Mouse (Mus musculus): Measurements from ENCODE around the gene Specc1l.
A peak's percentile ranks its signal among the peaks of the same experiment; 100 is the strongest.

The Specc1l gene

DNA sequence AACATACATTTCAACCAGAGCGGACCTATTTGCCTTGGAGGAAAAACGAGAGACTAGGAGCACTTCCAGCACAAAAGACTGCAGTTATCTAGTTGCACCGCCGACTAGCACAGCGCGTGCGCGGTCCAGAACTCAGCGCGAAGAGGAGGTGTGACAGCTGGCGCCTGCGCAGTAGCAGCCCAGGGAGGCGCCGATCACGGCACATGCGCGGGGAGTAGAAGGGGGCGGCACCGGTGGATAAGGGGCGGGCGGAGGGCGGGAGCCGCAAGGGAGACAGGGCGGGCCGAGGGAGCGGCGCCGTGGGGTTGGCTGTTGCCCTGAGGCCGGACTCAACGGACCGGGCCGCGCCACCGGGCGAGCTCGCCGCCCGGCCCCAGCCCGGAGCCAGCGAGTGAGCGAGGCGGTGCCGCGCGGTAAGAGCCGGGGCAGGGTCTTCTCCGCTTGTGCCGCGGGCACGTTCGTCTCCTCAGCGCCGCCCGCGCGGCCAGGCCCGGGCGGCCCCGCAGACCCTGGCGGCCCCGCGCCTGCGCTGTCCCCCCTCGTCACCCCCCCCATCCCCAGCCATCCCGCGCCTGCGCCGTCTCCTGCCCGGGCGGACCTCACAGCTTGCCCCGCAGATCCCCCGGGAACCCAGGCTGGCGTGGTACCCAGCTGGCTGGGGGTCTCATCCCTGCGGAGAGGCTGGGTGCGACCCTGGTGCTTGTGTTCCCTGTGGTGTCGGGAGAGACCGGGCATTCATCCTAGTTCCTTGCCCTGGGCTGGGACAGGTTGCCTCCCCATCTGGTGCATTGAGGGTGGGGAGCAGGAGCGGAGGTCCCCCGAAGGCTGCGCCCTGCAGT is at the start of gene Specc1l:
TSS of gene Specc1l (plus strand) at position 267 of the 839 bp plus-strand sequence.
- DNase-seq (ENCODE audit: low spot score): peak; percentile 89

DNA sequence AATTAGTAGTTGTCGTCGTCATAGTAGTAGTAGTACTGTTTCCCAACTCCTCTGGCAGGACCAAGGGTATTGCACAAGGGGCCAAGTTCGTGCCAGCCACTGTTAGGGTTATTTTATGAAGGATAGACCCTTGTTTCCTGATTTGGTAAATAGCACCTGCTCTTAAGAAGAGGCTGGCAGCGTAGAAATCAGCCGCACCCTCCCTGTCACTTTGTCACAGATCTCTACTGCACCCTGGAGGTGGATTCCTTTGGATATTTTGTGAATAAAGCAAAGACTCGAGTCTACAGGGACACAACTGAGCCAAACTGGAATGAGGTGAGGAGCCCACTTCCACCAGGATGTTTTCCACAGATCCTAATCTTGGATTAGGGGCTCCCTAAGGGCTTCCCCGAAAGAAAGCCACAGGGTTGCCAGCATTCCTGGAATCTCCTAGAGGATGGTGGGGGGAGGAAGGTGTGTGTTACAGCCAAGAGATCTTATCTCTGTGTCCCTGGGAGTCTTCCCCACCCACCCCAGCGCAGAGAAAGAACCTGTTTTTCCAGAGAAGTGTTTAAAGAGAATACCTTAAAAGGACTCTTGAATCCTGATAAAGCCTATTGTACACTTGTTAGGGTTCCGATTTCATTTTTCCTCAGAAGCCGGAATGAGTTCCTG is 45.9 kb upstream of the Specc1l start:
- DNase-seq (ENCODE audit: low spot score): no peak

DNA sequence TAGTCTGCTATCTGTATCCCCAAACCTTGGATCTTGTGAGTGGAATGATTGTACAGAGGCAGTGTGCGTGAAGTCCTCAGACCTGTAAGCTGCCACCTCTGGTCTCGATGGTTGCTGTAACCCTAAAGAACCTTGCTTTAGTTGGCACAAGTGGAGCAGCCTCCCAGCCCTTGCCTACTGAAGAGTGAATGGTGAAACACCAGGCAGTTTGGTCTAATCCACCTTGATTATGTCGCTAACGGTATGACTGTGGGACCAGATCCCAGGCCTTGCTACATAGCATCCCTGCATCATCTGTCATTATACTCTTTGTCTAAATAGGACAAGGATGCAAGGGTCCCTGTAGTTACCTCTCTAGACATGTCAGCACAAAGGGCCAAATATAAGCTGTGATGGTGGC is 45.3 kb upstream of the Specc1l start:
- no peak for DNase-seq (ENCODE audit: low spot score)

DNA sequence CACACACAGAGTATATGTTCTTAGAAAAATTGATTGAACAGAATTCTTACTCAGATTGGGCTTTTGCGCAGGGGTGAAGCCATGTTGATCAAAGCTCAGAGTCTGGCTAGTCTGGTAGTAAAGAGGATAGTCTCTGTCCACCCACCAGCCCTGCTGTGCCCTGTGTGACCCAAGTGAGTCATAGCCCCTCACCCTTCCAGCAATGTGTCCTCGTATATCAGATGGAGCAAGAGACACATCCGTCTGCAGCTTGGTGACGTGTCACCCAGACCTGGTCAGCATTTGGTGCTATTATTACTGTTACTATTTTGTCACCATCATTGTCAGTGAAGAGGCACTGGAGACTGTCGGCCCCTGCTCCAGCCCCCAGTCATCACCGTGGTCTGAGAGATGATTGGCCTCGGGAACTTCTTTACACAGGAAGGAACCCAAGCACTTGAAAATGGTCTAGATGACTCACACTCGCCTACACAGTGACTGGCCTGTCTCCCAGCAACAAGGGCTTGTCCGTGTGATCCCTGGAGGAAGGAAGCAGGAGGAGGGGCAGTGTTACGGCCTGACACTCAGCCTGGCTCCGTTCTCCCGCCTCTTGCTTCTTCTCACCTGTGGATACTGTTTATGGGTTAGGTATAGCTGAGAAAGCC is 41.5 kb upstream of the Specc1l start:
- no peak for DNase-seq (ENCODE audit: low spot score)

DNA sequence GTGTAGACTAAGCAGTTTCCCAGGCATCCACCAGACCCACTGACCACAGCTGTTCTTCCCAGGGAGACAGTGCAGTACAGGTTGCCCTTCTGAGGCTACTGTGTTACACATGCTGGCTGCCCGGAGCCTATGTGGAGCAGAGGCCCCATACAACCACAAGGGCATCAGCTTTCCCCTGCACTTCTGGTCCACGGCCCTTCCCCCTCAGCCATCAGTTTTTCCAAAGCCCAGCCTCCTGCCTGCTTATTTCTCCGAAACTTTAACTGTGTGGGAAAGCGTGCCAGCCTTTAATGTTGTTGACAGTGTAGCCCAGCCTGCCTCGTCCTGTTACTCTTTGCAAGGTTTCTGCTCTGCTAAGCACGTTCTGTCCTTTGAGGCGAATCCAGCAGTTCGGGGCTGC is 38.8 kb upstream of the Specc1l start:
- no peak for DNase-seq (ENCODE audit: low spot score)

DNA sequence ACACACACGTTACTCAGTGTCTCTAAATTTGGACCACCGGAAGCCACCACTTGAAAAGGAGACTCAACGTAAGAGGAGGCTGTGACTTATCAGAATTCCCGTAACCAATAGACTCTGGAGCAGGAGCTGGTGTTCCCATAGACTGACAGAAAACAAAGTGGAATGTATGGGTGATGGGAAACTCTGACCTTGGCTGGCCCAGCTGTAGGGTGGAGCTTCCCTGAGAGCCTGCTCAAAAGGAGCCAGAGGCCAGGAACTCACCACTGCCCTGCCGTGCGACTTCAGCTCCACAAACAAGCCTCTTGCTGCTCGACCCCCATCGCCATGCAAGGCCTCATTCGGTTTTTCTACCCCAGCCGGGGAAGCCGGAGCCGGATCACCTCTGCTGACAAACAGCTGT is 38.2 kb upstream of the Specc1l start:
- no peak for DNase-seq (ENCODE audit: low spot score)

DNA sequence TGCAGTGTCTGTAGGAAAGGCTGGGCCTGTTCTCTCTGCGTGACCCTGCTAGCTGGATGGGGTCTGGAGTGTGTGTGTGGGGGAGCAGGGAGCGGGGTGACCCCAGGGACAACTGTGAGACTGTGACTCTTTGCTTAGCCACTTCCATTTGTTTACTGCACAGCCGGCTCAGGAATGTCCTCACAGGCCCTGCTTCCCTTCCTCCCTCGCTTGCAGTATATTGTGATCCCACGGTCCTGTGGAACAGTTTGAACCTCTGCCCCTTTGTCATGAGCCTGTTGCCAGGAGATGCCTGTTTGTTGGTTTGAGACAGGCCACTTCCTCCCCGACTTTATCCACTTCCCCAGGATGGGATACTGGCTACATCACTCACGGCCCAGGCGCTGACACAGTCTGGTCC is 35.4 kb upstream of the Specc1l start:
- no peak for DNase-seq (ENCODE audit: low spot score)

DNA sequence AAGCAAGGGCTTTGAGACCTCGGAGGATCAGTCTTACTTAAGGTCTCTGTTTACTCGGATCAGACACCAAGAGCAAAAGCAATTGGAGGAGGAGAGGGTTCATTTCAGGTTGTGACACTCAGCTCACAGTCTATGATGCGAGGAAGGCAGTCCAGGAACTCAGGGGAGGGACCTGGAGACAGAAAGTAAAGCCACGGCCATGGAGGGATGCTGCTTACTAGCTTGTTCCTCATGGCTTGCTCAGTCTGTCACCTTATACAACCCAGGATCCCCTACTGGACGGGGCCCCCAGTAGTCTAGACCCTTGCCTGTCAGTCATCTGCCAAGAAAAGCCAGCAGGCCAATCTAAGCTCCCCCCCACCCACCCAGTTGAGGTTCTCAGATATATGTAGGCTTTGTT is 33.0 kb upstream of the Specc1l start:
- no peak for DNase-seq (ENCODE audit: low spot score)

DNA sequence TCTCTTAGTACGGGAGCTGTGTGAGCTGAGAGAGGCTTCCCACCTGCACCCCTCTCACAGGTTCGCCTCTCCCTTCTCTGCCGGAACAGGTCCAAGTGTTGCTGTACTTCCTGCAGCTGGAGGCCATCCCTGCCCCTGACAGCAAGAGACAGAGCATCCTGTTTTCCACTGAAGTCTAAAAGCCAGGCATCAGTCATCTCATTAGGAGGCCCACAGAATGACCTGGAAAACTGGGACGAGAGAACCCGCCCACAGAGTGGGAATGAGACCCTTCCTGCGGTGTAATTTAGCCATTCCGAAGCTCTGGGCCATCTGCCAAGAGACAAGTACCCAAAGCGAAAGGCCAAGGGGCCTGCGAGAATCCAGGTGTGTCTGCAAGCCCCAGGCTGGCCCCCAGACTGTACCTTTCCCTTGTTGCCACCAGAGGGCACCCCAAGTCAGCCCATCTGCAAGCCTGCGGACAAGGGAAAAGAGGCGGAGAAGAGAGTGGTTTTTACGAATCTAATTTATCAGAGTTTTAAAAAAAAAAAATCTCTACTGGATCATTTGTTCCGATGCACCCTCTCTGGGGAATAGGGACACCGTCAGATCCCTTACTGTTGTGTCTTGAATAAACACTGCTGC is 29.6 kb upstream of the Specc1l start:
- DNase-seq (ENCODE audit: low spot score): peak; percentile 42

DNA sequence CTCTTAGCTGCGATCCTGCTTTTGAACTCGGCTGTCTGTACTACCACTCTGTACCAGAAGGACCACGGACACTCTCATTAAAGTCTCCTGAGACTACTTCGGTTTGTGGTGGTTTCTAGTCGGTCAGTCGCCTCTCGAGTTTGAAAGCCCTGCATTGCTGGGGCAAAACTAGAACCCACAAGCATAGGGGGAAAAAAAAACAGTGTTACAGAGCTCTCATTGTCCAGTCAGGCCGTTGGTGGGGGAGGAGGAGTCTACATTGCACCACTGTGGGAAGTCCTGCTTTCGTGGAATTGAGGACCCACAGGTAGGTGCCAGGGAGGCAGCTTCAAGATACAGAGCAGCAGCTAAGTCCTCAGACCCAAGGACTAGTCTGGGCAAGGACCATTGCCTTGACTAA is 27.0 kb upstream of the Specc1l start:
- DNase-seq (ENCODE audit: low spot score): no peak

DNA sequence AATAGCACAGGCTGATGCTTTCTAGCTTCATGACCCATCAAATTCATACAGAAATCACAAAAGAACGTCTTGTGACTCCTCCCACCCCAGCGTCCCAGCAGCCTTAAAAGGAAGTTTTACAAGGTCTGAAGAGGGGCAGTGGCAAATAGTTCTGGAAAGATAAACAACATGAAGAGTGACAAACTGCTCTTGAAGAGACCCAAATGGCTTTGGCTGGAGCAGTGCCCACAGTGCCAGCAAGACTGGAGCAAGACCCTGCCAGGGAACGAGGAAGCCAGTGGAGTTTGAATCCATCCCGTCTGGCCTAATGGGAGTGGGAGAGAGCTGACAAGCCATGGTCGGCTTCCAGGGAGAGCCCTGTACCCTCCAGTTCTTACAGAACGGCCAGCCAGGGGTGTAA is 25.3 kb upstream of the Specc1l start:
- DNase-seq (ENCODE audit: low spot score): no peak

DNA sequence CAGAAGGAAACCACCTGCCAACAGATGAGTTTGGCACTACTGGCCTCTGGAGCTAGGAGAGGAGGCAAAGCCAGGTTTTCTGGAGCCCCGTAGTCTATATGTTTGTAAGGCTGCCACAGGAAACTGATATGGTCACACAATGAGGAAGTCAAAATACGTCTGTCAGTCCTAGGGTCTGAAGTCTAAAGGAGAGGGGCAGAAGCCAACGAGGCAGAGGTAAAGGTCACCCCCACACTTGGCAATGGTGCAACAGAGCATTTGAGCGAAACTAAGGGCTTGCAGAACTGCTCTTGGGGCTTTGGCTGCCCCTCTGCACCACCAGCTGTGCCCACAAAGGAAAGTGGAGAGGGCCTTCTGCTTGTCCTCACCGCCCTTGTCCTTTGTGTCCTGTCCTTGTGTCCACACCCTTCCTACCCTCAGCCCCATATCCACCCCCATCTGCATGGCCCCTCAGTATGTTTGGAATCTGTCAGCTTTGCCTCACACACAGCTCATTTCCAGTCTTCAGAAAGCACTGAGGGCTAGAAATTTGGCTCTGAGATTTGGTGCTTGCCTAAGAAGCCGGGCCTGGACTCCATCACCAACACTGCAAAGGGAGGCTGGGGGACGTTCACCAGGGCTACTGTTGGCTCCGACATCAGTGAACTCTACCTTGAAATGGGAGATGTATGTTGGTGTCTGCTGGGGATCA is 24.4 kb upstream of the Specc1l start:
- no peak for DNase-seq (ENCODE audit: low spot score)

DNA sequence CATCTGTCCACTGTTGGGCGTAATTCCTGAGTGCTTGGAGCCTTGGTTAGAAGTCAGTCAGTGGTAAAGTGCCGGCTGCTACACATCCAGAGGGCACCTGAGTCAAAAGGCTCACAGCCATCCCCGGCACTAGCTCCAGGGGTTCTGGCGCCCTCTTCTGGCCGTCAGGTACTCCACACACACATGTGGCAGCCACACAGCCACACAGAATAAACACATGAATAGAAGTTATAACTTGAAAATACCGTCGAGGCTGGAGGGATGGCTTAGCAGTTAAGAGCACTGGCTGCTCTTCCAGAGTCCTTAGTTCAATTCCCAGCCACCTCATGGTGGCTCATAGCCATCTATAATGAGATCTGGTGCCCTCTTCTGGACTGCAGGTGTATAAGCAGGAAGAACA is 20.2 kb upstream of the Specc1l start:
- no peak for DNase-seq (ENCODE audit: low spot score)

DNA sequence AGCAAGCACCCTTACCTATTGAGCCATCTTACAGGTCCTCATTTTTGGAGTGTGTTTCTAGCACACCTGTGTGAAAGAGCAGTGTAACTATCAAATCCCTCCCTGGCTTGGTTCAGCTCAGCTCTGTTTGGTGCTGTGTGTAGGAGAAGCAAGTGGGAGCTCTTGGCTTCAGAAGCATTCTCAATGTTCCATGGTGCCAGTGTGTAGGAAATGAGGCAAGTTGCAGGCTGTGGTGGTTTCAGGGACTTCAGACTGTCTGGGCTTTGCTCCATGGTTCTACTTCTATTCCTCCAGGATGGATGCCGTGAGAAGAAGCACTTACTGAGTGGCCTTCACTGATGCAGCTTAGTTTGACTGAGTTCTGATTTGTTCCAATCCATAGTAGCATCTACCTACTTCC is 14.1 kb upstream of the Specc1l start:
- no peak for DNase-seq (ENCODE audit: low spot score)

DNA sequence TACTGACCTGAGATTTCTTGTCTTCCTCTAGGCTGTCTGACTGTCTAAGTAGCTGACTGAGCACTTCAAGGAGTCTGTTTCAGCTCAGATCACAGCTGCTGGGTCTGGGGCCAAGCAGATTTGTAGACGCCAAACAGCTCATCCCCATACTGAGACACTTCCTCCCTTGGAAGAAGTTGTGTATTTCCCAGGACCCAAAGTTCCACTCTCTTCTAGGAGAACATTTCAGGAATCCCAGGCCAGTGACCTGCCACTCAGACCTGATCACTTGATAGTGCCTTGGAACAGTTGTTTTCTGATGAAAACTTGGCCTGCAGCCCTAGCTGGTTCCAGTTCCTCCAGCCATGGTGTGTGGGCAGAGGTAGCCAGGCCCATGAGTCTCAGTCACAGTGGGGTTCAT is 11.1 kb upstream of the Specc1l start:
- no peak for DNase-seq (ENCODE audit: low spot score)

DNA sequence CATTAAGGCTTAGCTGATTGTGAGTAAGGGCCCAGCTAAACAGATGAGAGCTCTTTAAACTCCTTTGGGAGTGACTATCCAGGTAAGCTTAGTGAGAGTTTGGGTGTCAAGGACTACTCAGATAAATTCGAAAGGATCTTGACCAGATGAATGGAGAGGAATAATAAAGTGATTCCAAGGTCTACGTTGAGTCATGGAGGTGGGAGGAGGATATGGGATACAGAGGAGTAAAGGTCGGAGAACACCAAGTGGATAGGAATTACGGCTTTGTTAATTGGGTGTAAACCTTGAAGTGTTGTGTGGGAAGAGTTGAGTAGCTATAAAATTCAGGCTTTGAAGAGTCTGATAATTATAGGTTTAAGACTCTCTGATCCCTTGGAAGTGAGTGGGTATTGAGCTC is 5.7 kb upstream of the Specc1l start:
- no peak for DNase-seq (ENCODE audit: low spot score)

DNA sequence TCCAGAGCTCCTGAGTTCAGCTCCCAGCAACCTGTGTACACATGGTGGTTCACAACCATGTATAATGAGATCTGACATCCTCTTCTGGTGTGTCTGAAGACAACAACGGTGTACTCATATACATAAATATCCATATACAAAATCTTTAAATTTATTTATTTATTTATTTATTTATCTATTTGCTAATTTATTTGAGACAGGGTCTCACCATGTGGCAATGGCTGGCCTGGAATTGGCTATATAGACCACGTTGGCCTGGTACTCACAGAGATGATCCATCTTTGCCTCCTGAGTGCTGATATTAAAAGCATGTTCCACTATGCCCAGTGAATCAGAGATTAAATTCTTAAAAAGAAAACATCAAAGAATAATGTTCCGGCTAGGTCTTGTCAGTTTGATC is 1.0 kb upstream of the Specc1l start:
- no peak for DNase-seq (ENCODE audit: low spot score)

DNA sequence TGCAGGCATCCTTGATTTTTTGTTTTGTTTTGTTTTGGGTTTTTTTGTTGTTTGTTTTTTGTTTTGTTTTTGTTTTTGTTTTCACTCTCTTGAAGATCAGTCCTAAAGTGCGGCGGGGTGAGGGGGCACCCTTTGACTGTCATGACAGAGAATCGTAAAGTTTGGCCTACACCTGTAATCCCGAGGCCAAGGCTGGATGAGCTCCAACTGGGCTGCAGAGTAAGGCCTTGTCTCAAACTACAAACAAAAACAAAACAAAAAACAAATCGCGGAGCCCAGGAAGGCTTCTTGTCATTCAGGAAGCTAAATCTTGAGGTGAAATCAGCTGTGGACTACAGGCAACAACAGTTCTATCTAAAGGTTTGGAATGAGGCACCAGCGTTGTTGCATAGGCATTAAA is 1.1 kb downstream of the Specc1l start:
- no peak for DNase-seq (ENCODE audit: low spot score)

DNA sequence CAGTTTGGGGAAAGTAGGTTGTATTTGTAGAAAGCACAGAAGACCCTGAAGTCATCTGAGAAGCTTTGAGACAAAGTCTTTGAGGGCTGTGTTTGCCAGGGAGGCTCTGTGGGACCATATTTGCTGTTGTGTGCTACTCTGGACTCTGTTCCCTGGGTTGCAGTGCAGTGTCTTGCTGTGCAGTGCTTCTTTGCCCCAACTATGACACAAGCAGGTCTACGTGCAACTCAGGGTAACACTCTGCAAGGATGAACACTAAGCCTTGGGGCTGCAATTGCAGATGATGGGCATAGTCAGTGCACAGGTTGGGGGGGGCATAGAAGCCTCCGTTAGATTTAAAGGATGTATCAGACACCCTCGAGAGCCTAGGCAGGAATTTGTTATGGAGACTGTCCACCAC is 8.8 kb downstream of the Specc1l start:
- DNase-seq (ENCODE audit: low spot score): no peak

DNA sequence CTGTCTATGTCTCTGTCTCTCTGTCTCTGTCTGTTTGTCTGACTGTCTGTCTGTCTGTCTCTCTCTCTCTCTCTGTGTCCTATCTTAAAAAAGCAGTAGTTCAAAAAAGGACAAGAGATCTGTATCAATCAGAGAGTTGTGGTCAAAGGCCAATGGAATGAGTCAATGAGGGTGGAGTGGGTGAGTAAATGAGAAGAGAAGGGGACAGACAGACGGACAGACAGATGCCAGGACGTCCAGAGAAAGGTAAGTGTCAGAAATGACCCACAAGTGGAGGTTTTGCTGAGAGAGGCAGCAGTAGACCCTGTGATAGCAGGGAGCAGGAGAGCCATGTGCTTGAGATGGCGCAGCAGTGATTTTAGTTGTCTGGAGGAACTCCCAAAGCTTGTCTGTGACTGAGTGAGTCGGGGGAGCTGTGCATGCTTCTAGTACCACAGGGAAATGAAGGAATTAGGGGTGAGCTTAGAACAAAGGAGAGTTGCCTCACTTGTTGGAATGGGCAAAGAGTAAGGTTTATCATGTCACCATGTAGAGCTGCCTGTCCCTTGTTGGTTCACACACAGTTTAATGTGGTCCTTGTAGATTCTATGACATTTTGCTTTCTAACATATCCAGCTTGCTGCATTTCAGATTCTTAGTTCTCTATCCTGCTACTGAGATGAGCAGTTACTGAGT is 10.2 kb downstream of the Specc1l start:
- DNase-seq (ENCODE audit: low spot score): no peak

DNA sequence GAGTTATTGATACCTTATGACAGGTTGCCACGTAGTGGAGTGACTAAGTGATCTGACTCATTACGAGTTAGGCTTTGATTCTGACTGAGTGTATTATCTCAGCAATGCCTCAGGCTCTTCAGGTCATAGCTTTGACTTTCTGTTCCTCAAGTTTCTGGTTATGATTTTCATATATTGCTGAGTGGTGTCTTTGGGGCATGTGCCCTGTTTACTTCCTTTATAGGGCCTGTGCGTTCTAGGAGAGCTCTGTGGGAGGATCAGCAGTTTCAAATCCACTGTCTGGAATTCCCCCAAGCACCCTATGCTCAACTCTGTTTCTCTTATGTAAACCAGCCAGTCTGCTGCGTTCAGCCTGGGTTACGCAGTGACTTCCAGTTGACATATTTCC is 10.7 kb downstream of the Specc1l start:
- peak; percentile 26 for DNase-seq (ENCODE audit: low spot score)

DNA sequence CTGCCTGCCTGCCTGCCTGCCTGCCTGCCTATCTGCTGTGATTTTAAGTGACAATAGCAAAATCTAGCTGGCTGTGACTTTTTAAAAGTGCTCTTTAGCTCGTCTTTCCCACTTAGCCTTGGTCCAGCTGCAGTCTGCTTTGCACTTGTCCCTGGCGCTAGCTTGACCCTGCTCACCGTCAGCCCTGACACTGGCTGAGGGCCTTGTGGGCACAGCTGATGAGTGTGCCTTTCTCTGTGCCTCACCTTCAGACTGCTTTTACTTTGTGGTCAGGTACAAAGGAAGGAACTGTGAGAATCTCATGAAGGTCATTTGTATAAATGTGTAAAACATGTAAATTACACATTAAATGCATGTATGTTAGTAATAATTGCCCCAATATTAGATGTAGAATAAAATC is 12.3 kb downstream of the Specc1l start:
- DNase-seq (ENCODE audit: low spot score): no peak

Data from spleen, adult 12 weeks (tissue).